Mouse (Mus musculus) stomach, embryonic 14.5 days (tissue): ENCODE results near the gene Tmem125. TPM values are rescaled to one million over a fixed set of nuclear protein-coding genes. Genes with fewer than 3 reads are reported as not detected.
"Not testable (repeated sequence)": the region's sequence is repeated elsewhere in the genome, so short reads cannot be mapped to it uniquely, and the experiment has no call there.

Experiments used
- ATAC-seq: fragments of 200-750 bp; cut with Nextera tagmentation; 2 replicates; pipeline ENCODE4 v1.8.0; 2017; ENCODE audit warnings: low read depth, moderate TSS enrichment; ENCODE audit not compliant: insufficient number of reproducible peaks, insufficient read depth, low FRiP score
- H3K27ac ChIP-seq: fragments of 300-500 bp; sonication (generic); 2 replicates; pipeline ENCODE4 v1.5.1; 2014; ENCODE audit warnings: mild to moderate bottlenecking, low read length, moderate library complexity, mixed read lengths
- H3K27me3 ChIP-seq: fragments of 300-500 bp; sonication (generic); 2 replicates; pipeline ENCODE4 v1.6.1; 2014; ENCODE audit warnings: low read length, control low read depth, mixed read lengths; ENCODE audit not compliant: control insufficient read depth, insufficient read depth
- H3K36me3 ChIP-seq: fragments of 300-500 bp; sonication (generic); 2 replicates; pipeline ENCODE4 v1.6.1; 2014; ENCODE audit warnings: mild to moderate bottlenecking, control low read depth, low read length, moderate library complexity, mixed read lengths; ENCODE audit not compliant: control insufficient read depth, insufficient read depth
- H3K4me1 ChIP-seq: fragments of 300-500 bp; sonication (generic); 2 replicates; pipeline ENCODE4 v1.6.1; 2014; ENCODE audit warnings: low read length, control low read depth, mixed read lengths; ENCODE audit not compliant: control insufficient read depth, insufficient read depth
- H3K4me2 ChIP-seq: fragments of 300-500 bp; sonication (generic); replicated peaks from 2 replicates; pipeline ENCODE4 v1.6.1; 2014; ENCODE audit warnings: low read depth, low read length, control low read depth
- H3K4me3 ChIP-seq: fragments of 300-500 bp; sonication (generic); 2 replicates; pipeline ENCODE4 v1.5.1; 2014; ENCODE audit warnings: low read depth, low read length, control low read depth
- H3K9ac ChIP-seq: fragments of 300-500 bp; sonication (generic); replicated peaks from 2 replicates; pipeline ENCODE4 v1.6.1; 2014; ENCODE audit warnings: low read depth, mild to moderate bottlenecking, control low read depth, low read length, moderate library complexity, mixed read lengths
- H3K9me3 ChIP-seq: fragments of 300-500 bp; sonication (generic); 2 replicates; pipeline ENCODE4 v1.6.1; 2016; ENCODE audit warnings: low read depth, low read length, control low read depth; ENCODE audit not compliant: control insufficient read depth
- WGBS: fragments of 180-500 bp; shearing (Covaris S2); extraction: QIAGEN DNeasy Blood & Tissue Kit; methylation state at CpG from one replicate; pipeline ENCODE4 v1.1.7; 2014; 5-methylcytosine and 5-hydroxymethylcytosine counted together
- polyA plus RNA-seq: library from polyadenylated mRNA; unstranded; fragments of >200 nt; fragmentation: Nextera tagmentation; extraction: Ambion mirVana; gene quantifications from 2 replicates; pipeline ENCODE4 v1.2.1, GENCODE M21; 2014

Gene Tmem125
- polyA plus RNA-seq, 1 experiment from 2014 or later, result 6.5 TPM

- no peak overlapping the region for H3K4me3 ChIP-seq
- no peak overlapping the region for H3K27ac ChIP-seq
- H3K9ac ChIP-seq, result no peak overlapping the region
- H3K4me1 ChIP-seq, result no peaks in the 10 kb centered on the region
- H3K9me3 ChIP-seq, result no peaks in the 10 kb centered on the region
- WGBS, result 73% methylated on average over 23 of the region's 23 CpGs
- 0 out of 2 replicates have a peak, but pooled peaks have one; percentile 7 for ATAC-seq
- H3K27me3 ChIP-seq, result no peaks in the 10 kb centered on the region
- H3K36me3 ChIP-seq, result no peaks in the 10 kb centered on the region
- H3K4me2 ChIP-seq, result no peak overlapping the region
Observed at GRCm38 (mm10) chr4:118569320-118569719, 25.5 kb upstream of the Tmem125 start.

GRCm38 (mm10) chr4:118568709-118569108 is 24.9 kb upstream of the Tmem125 start:
- Histone ChIP-seq H3K9me3 (no peaks in the 10 kb centered on the region), H3K4me2 (no peak overlapping the region), H3K4me3 (no peak overlapping the region), H3K4me1 (no peaks in the 10 kb centered on the region), H3K36me3 (no peaks in the 10 kb centered on the region), H3K27ac (no peak overlapping the region), H3K27me3 (no peaks in the 10 kb centered on the region), H3K9ac (no peak overlapping the region)
- WGBS, result 64% methylated on average over 10 of the region's 10 CpGs
- ATAC-seq, result no peak

GRCm38 (mm10) chr4:118566161-118566676 is 22.4 kb upstream of the Tmem125 start:
- H3K9ac ChIP-seq, result no peak overlapping the region
- H3K36me3 ChIP-seq, result no peaks in the 10 kb centered on the region
- H3K27ac ChIP-seq, result no peak overlapping the region
- no peaks in the 10 kb centered on the region for H3K27me3 ChIP-seq
- H3K4me2 ChIP-seq, result no peak overlapping the region
- no peak for ATAC-seq
- H3K9me3 ChIP-seq, result no peaks in the 10 kb centered on the region
- no peaks in the 10 kb centered on the region for H3K4me1 ChIP-seq
- WGBS, result 29% methylated on average over 7 of the region's 7 CpGs
- no peak overlapping the region for H3K4me3 ChIP-seq

GRCm38 (mm10) chr4:118564926-118565279 is 21.1 kb upstream of the Tmem125 start:
- 65% methylated on average over 3 of the region's 3 CpGs for WGBS
- Histone ChIP-seq H3K27ac (no peak overlapping the region), H3K4me3 (no peak overlapping the region), H3K9ac (no peak overlapping the region), H3K4me2 (no peak overlapping the region), H3K27me3 (no peaks in the 10 kb centered on the region), H3K36me3 (no peaks in the 10 kb centered on the region), H3K9me3 (no peaks in the 10 kb centered on the region), H3K4me1 (no peaks in the 10 kb centered on the region)
- no peak for ATAC-seq

GRCm38 (mm10) chr4:118564062-118564925 is 20.4 kb upstream of the Tmem125 start:
- Histone ChIP-seq H3K27ac (no peak overlapping the region), H3K27me3 (no peaks in the 10 kb centered on the region), H3K4me3 (no peak overlapping the region), H3K36me3 (no peaks in the 10 kb centered on the region), H3K4me2 (no peak overlapping the region), H3K4me1 (no peaks in the 10 kb centered on the region), H3K9me3 (no peaks in the 10 kb centered on the region), H3K9ac (no peak overlapping the region)
- WGBS, result 70% methylated on average over 13 of the region's 13 CpGs
- no peak for ATAC-seq

GRCm38 (mm10) chr4:118553039-118553649 is 9.3 kb upstream of the Tmem125 start:
- H3K36me3 ChIP-seq, result no peaks in the 10 kb centered on the region
- no peaks in the 10 kb centered on the region for H3K4me1 ChIP-seq
- H3K4me3 ChIP-seq, result no peak overlapping the region
- no peaks in the 10 kb centered on the region for H3K27me3 ChIP-seq
- H3K9ac ChIP-seq, result no peak overlapping the region
- no peaks in the 10 kb centered on the region for H3K9me3 ChIP-seq
- no peak overlapping the region for H3K4me2 ChIP-seq
- 63% methylated on average over 3 of the region's 3 CpGs for WGBS
- no peak overlapping the region for H3K27ac ChIP-seq
- ATAC-seq, result no peak

- H3K27me3 ChIP-seq, H3K4me3 ChIP-seq, H3K4me2 ChIP-seq, H3K36me3 ChIP-seq, H3K9me3 ChIP-seq, H3K27ac ChIP-seq, ATAC-seq, H3K4me1 ChIP-seq, H3K9ac ChIP-seq: not testable (repeated sequence)
- WGBS, result 84% methylated on average over 10 of the region's 10 CpGs
Observed at GRCm38 (mm10) chr4:118548130-118548480, 4.3 kb upstream of the Tmem125 start.

- not testable (repeated sequence) for H3K4me3 ChIP-seq, H3K36me3 ChIP-seq, H3K4me1 ChIP-seq, H3K27me3 ChIP-seq, H3K27ac ChIP-seq, ATAC-seq, H3K4me2 ChIP-seq, H3K9ac ChIP-seq, H3K9me3 ChIP-seq
- WGBS, result 89% methylated on average over 22 of the region's 23 CpGs
Observed at GRCm38 (mm10) chr4:118547424-118548129, 3.7 kb upstream of the Tmem125 start.
